Mouse (Mus musculus): ENCODE data around the gene Unc93b1. TPM values are rescaled to one million over a fixed set of nuclear protein-coding genes. Genes with fewer than 3 reads are reported as not detected.

The Unc93b1 gene
- polyA plus RNA-seq, 1 experiment, result 140 TPM

- Histone ChIP-seq H3K36me3 (ENCODE audit: control insufficient read depth, insufficient read depth, low read length) (peaks cover 72% of the 10 kb centered on the region), H3K27ac (ENCODE audit: insufficient read depth, low read depth, low read length) (no peak overlapping the region), H3K4me3 (ENCODE audit: low read depth, low read length) (no peak overlapping the region), H3K27me3 (ENCODE audit: control insufficient read depth, insufficient read depth, low read length) (no peaks in the 10 kb centered on the region), H3K4me1 (ENCODE audit: control insufficient read depth, insufficient read depth, insufficient read length, low read length) (peaks cover 5% of the 10 kb centered on the region)
- WGBS, result 91% methylated on average over 5 of the region's 5 CpGs
- TF ChIP-seq CTCF (IDR thresholded peaks at IDR 0.05; ENCODE audit: extremely low read depth, insufficient read length, insufficient replicate concordance, low read depth, low read length), result no peak
- TF ChIP-seq POLR2A (IDR thresholded peaks at IDR 0.05; ENCODE audit: low read depth, low read length), result no peak
Observed at GRCm38 (mm10) chr19:3897557-3897956, 37.4 kb upstream of the Unc93b1 start.

- H3K36me3 ChIP-seq (ENCODE audit: control insufficient read depth, insufficient read depth, low read length), result peaks cover 72% of the 10 kb centered on the region
- 90% methylated on average over 7 of the region's 7 CpGs for WGBS
- no peak for TF ChIP-seq POLR2A (IDR thresholded peaks at IDR 0.05; ENCODE audit: low read depth, low read length)
- no peak for TF ChIP-seq CTCF (IDR thresholded peaks at IDR 0.05; ENCODE audit: extremely low read depth, insufficient read length, insufficient replicate concordance, low read depth, low read length)
- H3K4me1 ChIP-seq (ENCODE audit: control insufficient read depth, insufficient read depth, insufficient read length, low read length), result peaks cover 5% of the 10 kb centered on the region
- no peak overlapping the region for H3K27ac ChIP-seq (ENCODE audit: insufficient read depth, low read depth, low read length)
- no peak overlapping the region for H3K4me3 ChIP-seq (ENCODE audit: low read depth, low read length)
- H3K27me3 ChIP-seq (ENCODE audit: control insufficient read depth, insufficient read depth, low read length), result no peaks in the 10 kb centered on the region
Observed at GRCm38 (mm10) chr19:3898952-3899351, 36.0 kb upstream of the Unc93b1 start.

- Histone ChIP-seq H3K36me3 (ENCODE audit: control insufficient read depth, insufficient read depth, low read length) (peaks cover 70% of the 10 kb centered on the region), H3K27me3 (ENCODE audit: control insufficient read depth, insufficient read depth, low read length) (no peaks in the 10 kb centered on the region), H3K4me1 (ENCODE audit: control insufficient read depth, insufficient read depth, insufficient read length, low read length) (peaks cover 2% of the 10 kb centered on the region), H3K4me3 (ENCODE audit: low read depth, low read length) (no peak overlapping the region), H3K27ac (ENCODE audit: insufficient read depth, low read depth, low read length) (no peak overlapping the region)
- WGBS, result 96% methylated on average over 4 of the region's 4 CpGs
- TF ChIP-seq CTCF (IDR thresholded peaks at IDR 0.05; ENCODE audit: extremely low read depth, insufficient read length, insufficient replicate concordance, low read depth, low read length) (no peak), POLR2A (IDR thresholded peaks at IDR 0.05; ENCODE audit: low read depth, low read length) (no peak)
Observed at GRCm38 (mm10) chr19:3899618-3900017, 35.4 kb upstream of the Unc93b1 start.

- Histone ChIP-seq H3K36me3 (ENCODE audit: control insufficient read depth, insufficient read depth, low read length) (peaks cover 39% of the 10 kb centered on the region), H3K27ac (ENCODE audit: insufficient read depth, low read depth, low read length) (no peak overlapping the region), H3K27me3 (ENCODE audit: control insufficient read depth, insufficient read depth, low read length) (no peaks in the 10 kb centered on the region), H3K4me1 (ENCODE audit: control insufficient read depth, insufficient read depth, insufficient read length, low read length) (peaks cover 11% of the 10 kb centered on the region), H3K4me3 (ENCODE audit: low read depth, low read length) (no peak overlapping the region)
- 78% methylated on average over 12 of the region's 12 CpGs for WGBS
- TF ChIP-seq CTCF (IDR thresholded peaks at IDR 0.05; ENCODE audit: extremely low read depth, insufficient read length, insufficient replicate concordance, low read depth, low read length) (no peak), POLR2A (IDR thresholded peaks at IDR 0.05; ENCODE audit: low read depth, low read length) (no peak)
Observed at GRCm38 (mm10) chr19:3902966-3903365, 32.0 kb upstream of the Unc93b1 start.

GRCm38 (mm10) chr19:3903648-3904362, 31.2 kb upstream of the Unc93b1 start:
- WGBS, result 87% methylated on average over 25 of the region's 25 CpGs
- H3K27ac ChIP-seq (ENCODE audit: insufficient read depth, low read depth, low read length), result no peak overlapping the region
- H3K27me3 ChIP-seq (ENCODE audit: control insufficient read depth, insufficient read depth, low read length), result no peaks in the 10 kb centered on the region
- peaks cover 11% of the 10 kb centered on the region for H3K4me1 ChIP-seq (ENCODE audit: control insufficient read depth, insufficient read depth, insufficient read length, low read length)
- no peak overlapping the region for H3K4me3 ChIP-seq (ENCODE audit: low read depth, low read length)
- peaks cover 39% of the 10 kb centered on the region for H3K36me3 ChIP-seq (ENCODE audit: control insufficient read depth, insufficient read depth, low read length)
- TF ChIP-seq POLR2A (IDR thresholded peaks at IDR 0.05; ENCODE audit: low read depth, low read length), result no peak
- no peak for TF ChIP-seq CTCF (IDR thresholded peaks at IDR 0.05; ENCODE audit: extremely low read depth, insufficient read length, insufficient replicate concordance, low read depth, low read length)

- Histone ChIP-seq H3K4me3 (ENCODE audit: low read depth, low read length) (no peak overlapping the region), H3K36me3 (ENCODE audit: control insufficient read depth, insufficient read depth, low read length) (peaks cover 41% of the 10 kb centered on the region), H3K4me1 (ENCODE audit: control insufficient read depth, insufficient read depth, insufficient read length, low read length) (peaks cover 11% of the 10 kb centered on the region), H3K27me3 (ENCODE audit: control insufficient read depth, insufficient read depth, low read length) (no peaks in the 10 kb centered on the region), H3K27ac (ENCODE audit: insufficient read depth, low read depth, low read length) (no peak overlapping the region)
- TF ChIP-seq POLR2A (IDR thresholded peaks at IDR 0.05; ENCODE audit: low read depth, low read length), result no peak
- TF ChIP-seq CTCF (IDR thresholded peaks at IDR 0.05; ENCODE audit: extremely low read depth, insufficient read length, insufficient replicate concordance, low read depth, low read length), result no peak
- 87% methylated on average over 10 of the region's 10 CpGs for WGBS
Observed at GRCm38 (mm10) chr19:3904363-3904675, 30.7 kb upstream of the Unc93b1 start.

- H3K27ac ChIP-seq (ENCODE audit: insufficient read depth, low read depth, low read length), result peak overlapping the region; percentile 89
- H3K36me3 ChIP-seq (ENCODE audit: control insufficient read depth, insufficient read depth, low read length), result peaks cover 48% of the 10 kb centered on the region
- no peaks in the 10 kb centered on the region for H3K27me3 ChIP-seq (ENCODE audit: control insufficient read depth, insufficient read depth, low read length)
- peaks cover 11% of the 10 kb centered on the region for H3K4me1 ChIP-seq (ENCODE audit: control insufficient read depth, insufficient read depth, insufficient read length, low read length)
- no peak for TF ChIP-seq CTCF (IDR thresholded peaks at IDR 0.05; ENCODE audit: extremely low read depth, insufficient read length, insufficient replicate concordance, low read depth, low read length)
- no peak for TF ChIP-seq POLR2A (IDR thresholded peaks at IDR 0.05; ENCODE audit: low read depth, low read length)
- H3K4me3 ChIP-seq (ENCODE audit: low read depth, low read length), result peak overlapping the region; percentile 77
- WGBS, result 8% methylated on average over 6 of the region's 6 CpGs
Observed at GRCm38 (mm10) chr19:3905261-3905969, 29.6 kb upstream of the Unc93b1 start.
